8 mouse cellular contexts compared by ENCODE assay signal in genomic region chr7:122970119-122970781, GRCm38 (mm10). TPM values are rescaled to one million over a fixed set of nuclear protein-coding genes. Genes with fewer than 3 reads are reported as not detected.
A peak's percentile ranks its signal among the peaks of the same experiment; 100 is the strongest.
DNase-seq lines count a peak whose midpoint lies in the region; ATAC-seq lines count a peak whose summit lies in the region.

No protein-coding gene starts in this region.

- H3K4me2 ChIP-seq in hindbrain, embryonic 13.5 days: peak overlapping the region; percentile 98

- H3K27me3 ChIP-seq in hindbrain, embryonic 13.5 days: no peaks in the 10 kb centered on the region

- peak; percentile 28 for DNase-seq in R1 (ENCODE audit: low read depth, low spot score)
- DNase-seq in cerebellum, postnatal 25 days: peak; percentile 74 to 78
- peak; percentile 30 to 43 for DNase-seq in frontal cortex, postnatal 36 days (ENCODE audit: low spot score in 2 of 2)
- peak; percentile 16 to 45 for DNase-seq in layer of hippocampus, postnatal 25 days (ENCODE audit: extremely low spot score in 1 of 2, low spot score in 1 of 2)
- DNase-seq in lung, postnatal 10 days: peak; percentile 55
- peak; percentile 49 for DNase-seq in ovary, postnatal 14 days (ENCODE audit: low spot score)
- peak; percentile 61 for DNase-seq in thymus, postnatal 25 days

- H3K4me1 ChIP-seq in hindbrain, embryonic 13.5 days (replicated peaks): peaks cover 34% of the 10 kb centered on the region

- ATAC-seq in hindbrain, embryonic 13.5 days (ENCODE audit: low FRiP score): peak; percentile 61

- WGBS in hindbrain, embryonic 13.5 days: 0% methylated on average over 49 of the region's 69 CpGs

- H3K9me3 ChIP-seq in hindbrain, embryonic 13.5 days: no peaks in the 10 kb centered on the region

- peak overlapping the region; percentile 94 for H3K27ac ChIP-seq in hindbrain, embryonic 13.5 days

- H3K9ac ChIP-seq in hindbrain, embryonic 13.5 days: peak overlapping the region; percentile 100

- 0 out of 2 replicates have a peak, but pooled peaks cover 3% of the 10 kb centered on the region for H3K36me3 ChIP-seq in hindbrain, embryonic 13.5 days

- H3K4me3 ChIP-seq in hindbrain, embryonic 13.5 days: peak overlapping the region; percentile 100

RNA-seq across cellular contexts. Expression of gene Rbbp6, which starts 4.8 kb away (rescaled TPM):
- polyA plus RNA-seq in hindbrain, embryonic 13.5 days (2015; fragmentation: Nextera tagmentation; extraction: Ambion mirVana): 27.4 and 27.7 TPM in 2 replicates
- 10 to 100 TPM; 57.9 to 73.0 TPM for total RNA-seq in layer of hippocampus, postnatal 25 days (2021)

Comparison
In these comparisons a context has a peak if more than half of its experiments do, and no peak if none do; other contexts are left out.
1. Peak in every context shown above with its lines: DNase-seq, ATAC-seq, H3K4me3 ChIP-seq and H3K27ac ChIP-seq.